Mouse (Mus musculus) spleen, adult 2 months (tissue): ENCODE results near the gene Trip6.

ENCODE experiments used
- CTCF ChIP-seq: fragments of 200-500 bp; IDR thresholded peaks from 2 replicates; pipeline ENCODE4 v1.5.1; 2011; ENCODE audit warnings: mild to moderate bottlenecking, inconsistent platforms; ENCODE audit not compliant: insufficient read depth, insufficient read length, insufficient replicate concordance; ENCODE audit errors: extremely low read depth
- POLR2A ChIP-seq: fragments of 200-500 bp; IDR thresholded peaks from 2 replicates; pipeline ENCODE4 v1.6.1; 2011; ENCODE audit warnings: low read depth, low read length, inconsistent platforms

- no peak for TF ChIP-seq CTCF
- no peak for TF ChIP-seq POLR2A
Measured at GRCm38 (mm10) chr5:137293282-137293681, 20.9 kb downstream of the Trip6 start.
